Mouse (Mus musculus): ENCODE measurements around the gene Gm11627. TPM values are rescaled to one million over a fixed set of nuclear protein-coding genes. Genes with fewer than 3 reads are reported as not detected.
"Not testable (repeated sequence)": the region's sequence is repeated elsewhere in the genome, so short reads cannot be mapped to it uniquely, and the experiment has no call there.

The Gm11627 gene
- total RNA-seq, 2 experiments from 2014 or later, result not detected

GRCm38 (mm10) chr11:102567157-102567556 is 12.1 kb downstream of the Gm11627 start:
- no peak for ATAC-seq (replicated peaks; ENCODE audit: low FRiP score, poor library complexity, severe bottlenecking)

- ATAC-seq (replicated peaks; ENCODE audit: low FRiP score, poor library complexity, severe bottlenecking), result no peak
These were observed 13.0 kb downstream of the Gm11627 start for GRCm38 (mm10) chr11:102566290-102566689.

- ATAC-seq (replicated peaks; ENCODE audit: low FRiP score, poor library complexity, severe bottlenecking), result no peak
These were observed 13.5 kb downstream of the Gm11627 start for GRCm38 (mm10) chr11:102565741-102566140.

- ATAC-seq (replicated peaks; ENCODE audit: low FRiP score, poor library complexity, severe bottlenecking), result not testable (repeated sequence)
These were observed 14.1 kb downstream of the Gm11627 start for GRCm38 (mm10) chr11:102564952-102565671.

- no peak for ATAC-seq (replicated peaks; ENCODE audit: low FRiP score, poor library complexity, severe bottlenecking)
These were observed 20.6 kb downstream of the Gm11627 start for GRCm38 (mm10) chr11:102558704-102559103.

GRCm38 (mm10) chr11:102557386-102557785 is 21.9 kb downstream of the Gm11627 start:
- no peak for ATAC-seq (replicated peaks; ENCODE audit: low FRiP score, poor library complexity, severe bottlenecking)

- no peak for ATAC-seq (replicated peaks; ENCODE audit: low FRiP score, poor library complexity, severe bottlenecking)
These were observed 22.6 kb downstream of the Gm11627 start for GRCm38 (mm10) chr11:102556716-102557074.

- peak; percentile 98 for ATAC-seq (replicated peaks; ENCODE audit: low FRiP score, poor library complexity, severe bottlenecking)
These were observed 23.1 kb downstream of the Gm11627 start, which contains the start of gene Gpatch8 for GRCm38 (mm10) chr11:102556031-102556715. Gene Gpatch8 (minus strand): TSS chr11:102556392.

GRCm38 (mm10) chr11:102555400-102556030 is 23.7 kb downstream of the Gm11627 start:
- ATAC-seq (replicated peaks; ENCODE audit: low FRiP score, poor library complexity, severe bottlenecking), result peak; percentile 46

- ATAC-seq (replicated peaks; ENCODE audit: low FRiP score, poor library complexity, severe bottlenecking), result no peak
These were observed 27.2 kb downstream of the Gm11627 start for GRCm38 (mm10) chr11:102552051-102552450.

- ATAC-seq (replicated peaks; ENCODE audit: low FRiP score, poor library complexity, severe bottlenecking), result no peak
These were observed 28.1 kb downstream of the Gm11627 start for GRCm38 (mm10) chr11:102551176-102551575.

GRCm38 (mm10) chr11:102541471-102541870 is 37.8 kb downstream of the Gm11627 start:
- no peak for ATAC-seq (replicated peaks; ENCODE audit: low FRiP score, poor library complexity, severe bottlenecking)

GRCm38 (mm10) chr11:102540286-102540685 is 39.0 kb downstream of the Gm11627 start:
- ATAC-seq (replicated peaks; ENCODE audit: low FRiP score, poor library complexity, severe bottlenecking), result not testable (repeated sequence)

GRCm38 (mm10) chr11:102539690-102540089 is 39.6 kb downstream of the Gm11627 start:
- no peak for ATAC-seq (replicated peaks; ENCODE audit: low FRiP score, poor library complexity, severe bottlenecking)

GRCm38 (mm10) chr11:102536210-102536609 is 43.1 kb downstream of the Gm11627 start:
- no peak for ATAC-seq (replicated peaks; ENCODE audit: low FRiP score, poor library complexity, severe bottlenecking)

- no peak for ATAC-seq (replicated peaks; ENCODE audit: low FRiP score, poor library complexity, severe bottlenecking)
These were observed 45.2 kb downstream of the Gm11627 start for GRCm38 (mm10) chr11:102534078-102534477.

- no peak for ATAC-seq (replicated peaks; ENCODE audit: low FRiP score, poor library complexity, severe bottlenecking)
These were observed 47.8 kb downstream of the Gm11627 start for GRCm38 (mm10) chr11:102531425-102531824.

All from erythroblast, adult 5-6 weeks (primary cell).